16 mouse cellular contexts compared by ENCODE assay signal in the genomic region with DNA sequence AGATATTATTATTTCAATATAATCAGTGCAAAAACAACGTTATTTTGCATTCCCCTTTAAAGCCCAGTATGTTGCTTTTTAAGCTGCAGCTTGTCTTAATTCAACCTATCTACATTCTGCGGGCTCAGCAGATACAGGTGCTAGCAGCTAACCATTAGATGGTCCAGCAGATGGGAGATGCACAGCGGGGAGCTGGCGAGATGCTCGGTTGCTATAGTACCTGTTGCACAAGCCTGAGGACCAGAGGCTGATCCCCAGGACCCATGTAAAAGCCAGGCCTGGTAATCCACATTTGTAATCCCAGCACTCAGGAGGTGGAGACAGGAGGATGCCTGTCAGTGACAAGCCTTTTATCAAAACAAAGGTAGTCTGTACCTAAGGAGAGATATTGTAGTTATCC. TPM values are rescaled to one million over a fixed set of nuclear protein-coding genes. Genes with fewer than 3 reads are reported as not detected.
DNase-seq lines count a peak whose midpoint lies in the region; ATAC-seq lines count a peak whose summit lies in the region.
"Had no signal": no experiment of that assay in that cellular context is flagged by ENCODE, and none has a peak within 500 bp of the region (broad histone marks: within the 10 kb centered on the region; RNA-seq: fewer than 3 reads in every experiment).

No protein-coding gene starts in this region.

- no peak overlapping the region for H3K4me3 ChIP-seq in kidney, embryonic 15.5 days (replicated peaks)
- H3K4me3 ChIP-seq in neural tube, embryonic 13.5 days, result no peak overlapping the region
- no peak overlapping the region for H3K4me3 ChIP-seq in limb, embryonic 12.5 days (replicated peaks)
- H3K4me3 ChIP-seq: forebrain, embryonic 10.5 days; left cerebral cortex, adult 2 months; limb, embryonic 15.5 days; midbrain, embryonic 13.5 days had no signal

- ATAC-seq in cerebellum, adult (ENCODE audit: insufficient number of reproducible peaks, low FRiP score, low TSS enrichment), result 0 out of 2 replicates have a peak, but pooled peaks have one; percentile 47
- no peak for ATAC-seq in kidney, embryonic 15.5 days (replicated peaks; ENCODE audit: low FRiP score)
- no peak for ATAC-seq in neural tube, embryonic 13.5 days (ENCODE audit: low read depth)
- ATAC-seq in limb, embryonic 12.5 days (ENCODE audit: insufficient number of reproducible peaks, insufficient read depth, low FRiP score, low TSS enrichment, low read depth), result no peak
- ATAC-seq: hindbrain, postnatal 0 days; midbrain, embryonic 13.5 days had no signal

- peaks cover 54% of the 10 kb centered on the region for H3K4me1 ChIP-seq in kidney, embryonic 15.5 days
- H3K4me1 ChIP-seq in neural tube, embryonic 13.5 days (replicated peaks), result peaks cover 27% of the 10 kb centered on the region
- peaks cover 38% of the 10 kb centered on the region for H3K4me1 ChIP-seq in limb, embryonic 12.5 days (replicated peaks)

- H3K27ac ChIP-seq in kidney, embryonic 15.5 days, result peak overlapping the region; percentile 70; the same call in 1 of the 2 replicates
- no peak overlapping the region for H3K27ac ChIP-seq in neural tube, embryonic 13.5 days (replicated peaks)
- H3K27ac ChIP-seq in limb, embryonic 12.5 days, result peak overlapping the region; percentile 85; the same call in 1 of the 2 replicates
- H3K27ac ChIP-seq: forebrain, embryonic 10.5 days; hindbrain, postnatal 0 days; left cerebral cortex, adult 2 months; limb, embryonic 15.5 days; macrophage; midbrain, embryonic 13.5 days had no signal

- DNase-seq in cerebellum, postnatal 4 days (ENCODE audit: low spot score in 2 of 2), result no peak
- DNase-seq in kidney, adult 8-10 months, result no peak
- DNase-seq in neural tube, embryonic 10.5 days (ENCODE audit: extremely low spot score, low spot score), result no peak
- no peak for DNase-seq in testis, postnatal 10 days (ENCODE audit: low spot score)
- DNase-seq: adrenal gland, postnatal 14 days; heart, postnatal 10 days had no signal

- no peaks in the 10 kb centered on the region for H3K36me3 ChIP-seq in kidney, embryonic 15.5 days
- H3K36me3 ChIP-seq in neural tube, embryonic 13.5 days, result no peaks in the 10 kb centered on the region
- no peaks in the 10 kb centered on the region for H3K36me3 ChIP-seq in limb, embryonic 12.5 days
- H3K36me3 ChIP-seq: forebrain, embryonic 10.5 days; limb, embryonic 15.5 days; midbrain, embryonic 13.5 days had no signal

- 82% methylated on average over 5 of the region's 5 CpGs for WGBS in kidney, embryonic 15.5 days
- WGBS in neural tube, embryonic 13.5 days, result 60% methylated on average over 5 of the region's 5 CpGs
- WGBS in limb, embryonic 12.5 days, result 65% methylated on average over 5 of the region's 5 CpGs

- no peak overlapping the region for H3K4me2 ChIP-seq in kidney, embryonic 15.5 days
- H3K4me2 ChIP-seq in neural tube, embryonic 13.5 days, result no peak overlapping the region
- 0 out of 2 replicates have a peak overlapping the region, but pooled peaks have one; percentile 16 for H3K4me2 ChIP-seq in limb, embryonic 12.5 days
- H3K4me2 ChIP-seq: limb, embryonic 15.5 days; midbrain, embryonic 13.5 days had no signal

- H3K27me3 ChIP-seq in kidney, embryonic 15.5 days, result no peaks in the 10 kb centered on the region
- H3K27me3 ChIP-seq in neural tube, embryonic 13.5 days, result no peaks in the 10 kb centered on the region
- no peaks in the 10 kb centered on the region for H3K27me3 ChIP-seq in limb, embryonic 12.5 days
- H3K27me3 ChIP-seq: limb, embryonic 15.5 days; midbrain, embryonic 13.5 days had no signal

- H3K9ac ChIP-seq in kidney, embryonic 15.5 days, result no peak overlapping the region
- H3K9ac ChIP-seq in neural tube, embryonic 13.5 days, result 0 out of 2 replicates have a peak overlapping the region, but pooled peaks have one; percentile 17
- no peak overlapping the region for H3K9ac ChIP-seq in limb, embryonic 12.5 days (replicated peaks)
- H3K9ac ChIP-seq: limb, embryonic 15.5 days; midbrain, embryonic 13.5 days had no signal

- no peaks in the 10 kb centered on the region for H3K9me3 ChIP-seq in kidney, embryonic 15.5 days (replicated peaks)
- no peaks in the 10 kb centered on the region for H3K9me3 ChIP-seq in neural tube, embryonic 13.5 days
- no peaks in the 10 kb centered on the region for H3K9me3 ChIP-seq in limb, embryonic 12.5 days
- H3K9me3 ChIP-seq: forebrain, embryonic 10.5 days; limb, embryonic 15.5 days; midbrain, embryonic 13.5 days had no signal

RNA-seq across cellular contexts. Expression of a gene that starts 10.5 kb away (rescaled TPM):
- 18.4 and 21.9 TPM in 2 replicates for polyA plus RNA-seq in kidney, embryonic 15.5 days (2015; fragmentation: Nextera tagmentation; extraction: Ambion mirVana)
- 11.6 and 13.5 TPM in 2 replicates for polyA plus RNA-seq in neural tube, embryonic 13.5 days (2015; fragmentation: Nextera tagmentation; extraction: Ambion mirVana)
- 13.3 and 13.6 TPM in 2 replicates for polyA plus RNA-seq in limb, embryonic 12.5 days (2016; fragmentation: Nextera tagmentation; extraction: Ambion mirVana)
